Mouse (Mus musculus) liver, embryonic 11.5 days (tissue): ENCODE measurements around the gene Lin28a. TPM values are rescaled to one million over a fixed set of nuclear protein-coding genes. Genes with fewer than 3 reads are reported as not detected.

ENCODE experiments used
- ATAC-seq: fragments of 200-750 bp; cut with Nextera tagmentation; replicated peaks from 2 replicates; pipeline ENCODE4 v1.8.0; 2017; ENCODE audit warnings: moderate number of reproducible peaks, mild to moderate bottlenecking, moderate TSS enrichment, moderate library complexity; ENCODE audit not compliant: low FRiP score
- DNase-seq: peaks from one replicate; pipeline ENCODE4 v3.0.0-alpha.2; 2017; ENCODE audit warnings: low spot score
- H3K27ac ChIP-seq: fragments of 300-500 bp; sonication (generic); 2 replicates; pipeline ENCODE4 v1.5.1; 2014; ENCODE audit warnings: mild to moderate bottlenecking, low read depth, low read length, control low read depth
- H3K27me3 ChIP-seq: fragments of 300-500 bp; sonication (generic); replicated peaks from 2 replicates; pipeline ENCODE4 v1.6.1; 2014; ENCODE audit warnings: low read length, mixed read lengths; ENCODE audit not compliant: control insufficient read depth, insufficient read depth
- H3K36me3 ChIP-seq: fragments of 300-500 bp; sonication (generic); 2 replicates; pipeline ENCODE4 v1.6.1; 2014; ENCODE audit warnings: mild to moderate bottlenecking, low read length, moderate library complexity, mixed read lengths; ENCODE audit not compliant: control insufficient read depth, insufficient read depth
- H3K4me1 ChIP-seq: fragments of 300-500 bp; sonication (generic); replicated peaks from 2 replicates; pipeline ENCODE4 v1.6.1; 2014; ENCODE audit warnings: low read length, mixed read lengths; ENCODE audit not compliant: control insufficient read depth, insufficient read depth
- H3K4me2 ChIP-seq: fragments of 300-500 bp; sonication (generic); 2 replicates; pipeline ENCODE4 v1.6.1; 2014; ENCODE audit warnings: mild to moderate bottlenecking, control low read depth, moderate library complexity
- H3K4me3 ChIP-seq: fragments of 300-500 bp; sonication (generic); 2 replicates; pipeline ENCODE4 v1.5.1; 2014; ENCODE audit warnings: low read depth, low read length, control low read depth
- H3K9ac ChIP-seq: fragments of 300-500 bp; sonication (generic); 2 replicates; pipeline ENCODE4 v1.6.1; 2014; ENCODE audit warnings: low read depth, low read length, control low read depth
- H3K9me3 ChIP-seq: fragments of 300-500 bp; sonication (generic); 2 replicates; pipeline ENCODE4 v1.6.1; 2016; ENCODE audit warnings: low read length, inconsistent platforms, mixed read lengths; ENCODE audit not compliant: control insufficient read depth
- WGBS: fragments of 180-500 bp; shearing (Covaris S2); extraction: QIAGEN DNeasy Blood & Tissue Kit; methylation state at CpG from one replicate; pipeline ENCODE4 v1.1.7; 2014; 5-methylcytosine and 5-hydroxymethylcytosine counted together
- polyA plus RNA-seq: library from polyadenylated mRNA; unstranded; fragments of >200 nt; fragmentation: Nextera tagmentation; extraction: Ambion mirVana; gene quantifications from 2 replicates; pipeline ENCODE4 v1.2.1, GENCODE M21; 2014

Gene Lin28a
- polyA plus RNA-seq, 1 experiment from 2014 or later = 5.8 TPM

GRCm38 (mm10) chr4:133966271-133966940 lies 52.2 kb downstream of the Lin28a start:
- Histone ChIP-seq H3K9ac (peak overlapping the region; percentile 68), H3K27ac (no peak overlapping the region; the same call in 1 of the 2 replicates), H3K36me3 (peaks cover 26% of the 10 kb centered on the region), H3K4me2 (peak overlapping the region; percentile 97), H3K4me1 (peaks cover 26% of the 10 kb centered on the region), H3K9me3 (no peaks in the 10 kb centered on the region), H3K4me3 (peak overlapping the region; percentile 80), H3K27me3 (no peaks in the 10 kb centered on the region)
- ATAC-seq (no peak), DNase-seq (no peak)
- 35% methylated on average over 12 of the region's 12 CpGs for WGBS

GRCm38 (mm10) chr4:133962566-133962965 lies 56.1 kb downstream of the Lin28a start:
- Histone ChIP-seq H3K4me3 (no peak overlapping the region), H3K4me2 (no peak overlapping the region), H3K27ac (no peak overlapping the region), H3K9ac (no peak overlapping the region), H3K9me3 (no peaks in the 10 kb centered on the region), H3K36me3 (peaks cover 24% of the 10 kb centered on the region), H3K4me1 (peaks cover 13% of the 10 kb centered on the region), H3K27me3 (no peaks in the 10 kb centered on the region)
- DNase-seq (no peak), ATAC-seq (no peak)
- 85% methylated on average over 7 of the region's 7 CpGs for WGBS

DNA sequence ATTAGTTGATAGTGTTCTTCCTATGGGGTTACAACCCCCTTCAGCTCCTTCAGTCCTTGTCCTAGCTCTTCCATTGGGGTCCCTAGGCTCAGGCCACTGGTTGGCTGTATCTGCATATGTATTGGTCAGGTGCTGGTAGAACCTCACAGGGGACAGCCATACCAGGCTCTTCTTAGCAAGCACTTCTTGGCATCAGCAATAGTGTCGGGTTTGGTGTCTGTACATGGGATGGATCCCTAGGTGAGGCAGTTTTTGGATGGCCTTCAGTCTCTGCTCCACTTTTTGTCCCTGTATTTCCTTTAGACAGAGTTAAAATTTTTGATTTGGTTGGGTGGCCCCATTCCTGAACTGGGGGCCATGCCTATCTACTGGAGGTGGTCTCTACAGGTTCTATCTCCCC lies 59.8 kb downstream of the Lin28a start:
- no peak overlapping the region for H3K27ac ChIP-seq
- no peak for ATAC-seq
- no peaks in the 10 kb centered on the region for H3K27me3 ChIP-seq
- WGBS = 90% methylated on average over 1 of the region's 1 CpGs
- peaks cover 6% of the 10 kb centered on the region for H3K36me3 ChIP-seq
- no peaks in the 10 kb centered on the region for H3K4me1 ChIP-seq
- no peak overlapping the region for H3K4me2 ChIP-seq
- no peaks in the 10 kb centered on the region for H3K9me3 ChIP-seq
- no peak overlapping the region for H3K4me3 ChIP-seq
- DNase-seq = no peak
- no peak overlapping the region for H3K9ac ChIP-seq

GRCm38 (mm10) chr4:133956358-133956757 lies 62.3 kb downstream of the Lin28a start:
- H3K4me1 ChIP-seq = no peaks in the 10 kb centered on the region
- WGBS = 69% methylated on average over 4 of the region's 4 CpGs
- no peak overlapping the region for H3K4me2 ChIP-seq
- H3K9ac ChIP-seq = no peak overlapping the region
- H3K4me3 ChIP-seq = no peak overlapping the region
- no peaks in the 10 kb centered on the region for H3K9me3 ChIP-seq
- no peaks in the 10 kb centered on the region; the same call in 1 of the 2 replicates for H3K36me3 ChIP-seq
- DNase-seq = no peak
- ATAC-seq = no peak
- no peak overlapping the region for H3K27ac ChIP-seq
- no peaks in the 10 kb centered on the region for H3K27me3 ChIP-seq

Other genes starting within 250 kb of the Lin28a start
- 66.5 and 74.7 TPM in 2 replicates for gene Rps6ka1, start 131.0 kb downstream of the Lin28a start, polyA plus RNA-seq
- 1,890 and 1,897 TPM in 2 replicates for gene Hmgn2, start 50.2 kb downstream of the Lin28a start, polyA plus RNA-seq
- gene Dhdds, start 17.9 kb downstream of the Lin28a start, polyA plus RNA-seq = 30.9 and 39.0 TPM in 2 replicates
- not detected in 2 replicates for gene Zfp683, start 35.0 kb upstream of the Lin28a start, polyA plus RNA-seq
- gene Crybg2, start 42.0 kb upstream of the Lin28a start, polyA plus RNA-seq = 1.2 and 1.7 TPM in 2 replicates
- gene Cd52, start 76.2 kb upstream of the Lin28a start, polyA plus RNA-seq = 16.4 TPM in 2 replicates
- 5.6 and 7.0 TPM in 2 replicates for gene Ubxn11, start 83.7 kb upstream of the Lin28a start, polyA plus RNA-seq
- 257 and 281 TPM in 2 replicates for gene Sh3bgrl3, start 109.9 kb upstream of the Lin28a start, polyA plus RNA-seq
- gene Cep85, start 168.3 kb upstream of the Lin28a start, polyA plus RNA-seq = 42.9 and 44.2 TPM in 2 replicates
- not detected in 2 replicates for gene Gm7534, start 184.2 kb upstream of the Lin28a start, polyA plus RNA-seq
- not detected in 2 replicates for gene Catsper4, start 208.5 kb upstream of the Lin28a start, polyA plus RNA-seq
- 0.26 and 0.51 TPM in 2 replicates for gene Cnksr1, start 219.6 kb upstream of the Lin28a start, polyA plus RNA-seq
- gene E130218I03Rik, start 224.8 kb upstream of the Lin28a start, polyA plus RNA-seq = 0.39 and 0.52 TPM in 2 replicates
- 17.6 and 22.4 TPM in 2 replicates for gene Zfp593, start 226.8 kb upstream of the Lin28a start, polyA plus RNA-seq
- gene Gm30191, start 228.1 kb upstream of the Lin28a start, polyA plus RNA-seq = not detected in 2 replicates
- 2.5 and 3.8 TPM in 2 replicates for gene Grrp1, start 235.3 kb upstream of the Lin28a start, polyA plus RNA-seq